Mouse (Mus musculus): Measurements from ENCODE around the gene Capn10. TPM values are rescaled to one million over a fixed set of nuclear protein-coding genes. Genes with fewer than 3 reads are reported as not detected.
"Not testable (repeated sequence)": the region's sequence is repeated elsewhere in the genome, so short reads cannot be mapped to it uniquely, and the experiment has no call there.

Capn10 gene
- polyA plus RNA-seq, 1 experiment: 64.1 TPM

DNA sequence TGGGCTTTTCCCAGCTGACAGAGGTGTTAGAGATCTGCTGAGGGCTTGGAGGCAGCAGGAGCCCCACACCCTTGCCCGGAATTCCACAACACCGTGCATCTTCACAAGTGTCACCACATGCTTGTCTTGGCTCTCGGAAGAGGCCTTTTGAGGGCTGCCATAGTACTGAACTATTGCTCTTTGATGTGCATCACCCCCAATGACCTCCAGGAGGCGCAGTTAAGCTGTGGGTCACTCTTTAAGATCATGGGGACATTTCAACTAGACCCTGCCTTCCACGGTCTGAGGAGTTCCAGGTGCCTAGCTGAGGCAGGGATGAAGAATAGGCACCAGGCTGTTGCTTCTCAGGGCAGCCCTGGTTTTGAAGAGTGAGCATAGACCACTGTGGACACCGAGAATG lies 15.2 kb downstream of the Capn10 start:
- DNase-seq (ENCODE audit: low read depth): no peak
- TF ChIP-seq CTCF (IDR thresholded peaks at IDR 0.05; ENCODE audit: borderline replicate concordance, extremely low read depth, insufficient read depth, insufficient read length) (peak; percentile 41; the same call in 1 of the 2 replicates), POLR2A (IDR thresholded peaks at IDR 0.05; ENCODE audit: borderline replicate concordance, extremely low read depth, insufficient read depth, insufficient read length, poor library complexity, severe bottlenecking) (no peak)

DNA sequence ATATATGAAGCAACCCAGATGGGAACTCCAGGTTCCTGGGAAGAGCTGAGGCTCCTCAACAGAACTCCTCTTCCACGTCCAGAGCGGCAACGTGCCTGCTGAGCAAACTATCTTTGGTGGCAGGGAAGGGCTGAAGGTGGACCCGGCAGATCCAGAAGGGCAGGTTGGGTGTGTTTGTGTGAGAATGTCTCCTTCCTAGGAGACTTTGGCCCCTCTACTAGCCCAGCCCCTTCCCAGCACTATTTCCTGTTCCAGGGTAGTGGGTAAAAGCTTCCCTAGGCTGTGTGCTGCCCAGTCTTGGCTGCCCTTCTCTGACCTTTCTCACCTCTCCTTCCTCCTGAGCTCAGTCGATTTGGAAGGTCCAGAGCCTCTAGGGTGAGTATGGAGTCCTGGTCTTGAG lies 16.4 kb downstream of the Capn10 start, which contains the start of gene Gpr35:
Gene Gpr35, plus strand, starts transcription at position 259 of the 400 bp plus-strand sequence.
- no peak for DNase-seq (ENCODE audit: low read depth)
- TF ChIP-seq CTCF (IDR thresholded peaks at IDR 0.05; ENCODE audit: borderline replicate concordance, extremely low read depth, insufficient read depth, insufficient read length) (no peak), POLR2A (IDR thresholded peaks at IDR 0.05; ENCODE audit: borderline replicate concordance, extremely low read depth, insufficient read depth, insufficient read length, poor library complexity, severe bottlenecking) (no peak)

DNA sequence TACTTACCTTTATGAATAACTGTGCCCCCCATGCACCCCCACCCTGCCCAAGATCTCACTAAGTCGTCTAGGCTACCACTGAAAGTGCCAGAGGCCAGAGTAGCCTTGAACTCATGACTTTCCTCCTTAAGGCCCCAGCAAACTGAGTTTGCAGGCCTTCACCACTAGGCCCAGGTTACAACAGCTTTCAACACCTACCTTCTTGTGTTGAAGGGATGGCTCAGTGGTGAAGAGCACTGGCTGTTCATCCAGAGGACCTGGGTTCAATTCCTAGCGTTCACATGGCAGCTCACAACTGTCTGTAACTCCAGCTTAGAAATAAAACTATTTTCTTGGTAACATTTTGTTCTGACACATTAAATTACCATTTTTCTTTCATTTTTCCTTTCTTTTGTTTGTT lies 19.5 kb downstream of the Capn10 start:
- no peak for DNase-seq (ENCODE audit: low read depth)
- TF ChIP-seq POLR2A (IDR thresholded peaks at IDR 0.05; ENCODE audit: borderline replicate concordance, extremely low read depth, insufficient read depth, insufficient read length, poor library complexity, severe bottlenecking): no peak
- TF ChIP-seq CTCF (IDR thresholded peaks at IDR 0.05; ENCODE audit: borderline replicate concordance, extremely low read depth, insufficient read depth, insufficient read length): no peak

DNA sequence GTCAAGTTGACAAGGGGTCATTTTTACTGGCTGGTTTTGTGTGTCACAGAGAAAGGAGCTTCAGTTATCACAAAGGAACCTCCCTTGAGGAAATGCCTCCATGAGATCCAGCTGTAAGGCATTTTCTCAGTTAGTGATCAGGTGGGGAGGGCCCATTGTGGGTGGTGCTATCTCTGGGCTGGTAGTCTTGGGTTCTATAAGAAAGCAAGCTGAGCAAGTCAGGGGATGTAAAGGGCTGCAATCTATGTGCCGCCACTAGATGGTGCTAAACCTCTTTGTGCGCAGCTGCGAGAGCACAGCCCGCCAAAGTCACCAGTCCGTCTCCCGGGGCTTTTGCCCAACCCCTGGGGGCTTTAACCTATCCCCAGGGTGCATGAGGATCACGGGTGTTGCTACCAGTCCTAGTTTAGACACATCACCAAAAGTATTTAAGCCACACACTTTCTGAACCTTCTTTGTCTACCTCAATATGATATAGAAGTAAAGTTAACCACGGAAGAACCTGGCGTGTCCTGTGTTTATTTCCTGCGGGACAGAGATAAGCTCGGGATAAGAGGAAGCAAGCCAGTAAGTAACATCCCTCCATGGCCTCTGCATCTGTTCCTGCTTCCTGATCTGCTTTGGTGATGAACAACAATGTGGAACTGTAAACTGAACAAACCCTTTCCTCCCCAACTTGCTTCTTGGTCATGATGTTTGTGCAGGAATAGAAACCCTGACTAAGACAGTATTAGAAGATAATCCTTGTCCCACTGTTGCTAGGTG lies 22.6 kb downstream of the Capn10 start:
- DNase-seq (ENCODE audit: low read depth): not testable (repeated sequence)

DNA sequence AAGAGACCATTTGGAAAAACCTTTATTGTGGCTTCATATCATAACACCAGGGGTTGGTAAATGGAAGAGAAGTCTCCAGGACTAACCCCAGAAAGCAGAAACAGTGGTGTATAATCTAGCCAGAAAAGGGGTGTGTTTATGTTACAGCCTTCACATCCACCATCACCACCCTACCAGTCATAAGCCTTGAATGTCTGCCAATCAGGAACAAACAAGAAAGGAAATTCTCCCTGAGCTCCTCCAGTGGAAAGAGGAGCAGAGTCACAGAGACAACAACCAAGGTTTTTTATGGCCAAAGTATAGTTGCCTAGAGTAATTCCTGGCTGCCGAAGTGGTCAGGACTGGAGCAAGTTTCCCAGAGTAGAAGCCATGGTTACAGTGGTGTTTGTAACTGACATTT lies 24.8 kb downstream of the Capn10 start:
- DNase-seq (ENCODE audit: low read depth): no peak
- TF ChIP-seq CTCF (IDR thresholded peaks at IDR 0.05; ENCODE audit: borderline replicate concordance, extremely low read depth, insufficient read depth, insufficient read length) (no peak), POLR2A (IDR thresholded peaks at IDR 0.05; ENCODE audit: borderline replicate concordance, extremely low read depth, insufficient read depth, insufficient read length, poor library complexity, severe bottlenecking) (no peak)

- not testable (repeated sequence) for DNase-seq (ENCODE audit: low read depth)
Observed at GRCm38 (mm10) chr1:92970791-92971190, 36.6 kb downstream of the Capn10 start.

GRCm38 (mm10) chr1:92971879-92972795 lies 38.0 kb downstream of the Capn10 start:
- no peak for DNase-seq (ENCODE audit: low read depth)
- no peak for TF ChIP-seq POLR2A (IDR thresholded peaks at IDR 0.05; ENCODE audit: borderline replicate concordance, extremely low read depth, insufficient read depth, insufficient read length, poor library complexity, severe bottlenecking)
- no peak for TF ChIP-seq CTCF (IDR thresholded peaks at IDR 0.05; ENCODE audit: borderline replicate concordance, extremely low read depth, insufficient read depth, insufficient read length)

DNA sequence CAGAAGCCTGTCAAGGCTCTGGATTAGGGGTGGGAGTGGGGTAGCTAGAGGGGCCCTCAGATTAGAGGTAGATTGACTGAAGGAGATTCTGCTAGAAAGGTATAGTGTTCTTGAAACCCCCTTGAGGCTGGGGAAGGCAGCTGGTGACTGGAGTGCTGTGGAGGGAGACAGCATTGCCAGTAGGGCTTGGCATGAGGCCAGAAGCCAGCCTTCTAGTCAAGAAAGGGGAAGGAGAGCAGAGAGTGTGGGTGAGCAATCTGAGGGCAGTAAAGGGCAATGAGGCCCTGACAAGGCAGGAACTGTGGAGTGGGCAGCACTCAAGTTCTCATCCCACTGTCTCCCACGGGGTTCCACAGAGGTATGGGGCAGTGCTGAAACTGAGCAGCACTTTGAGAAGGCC lies 38.7 kb downstream of the Capn10 start:
- peak; percentile 66 for DNase-seq (ENCODE audit: low read depth)

DNA sequence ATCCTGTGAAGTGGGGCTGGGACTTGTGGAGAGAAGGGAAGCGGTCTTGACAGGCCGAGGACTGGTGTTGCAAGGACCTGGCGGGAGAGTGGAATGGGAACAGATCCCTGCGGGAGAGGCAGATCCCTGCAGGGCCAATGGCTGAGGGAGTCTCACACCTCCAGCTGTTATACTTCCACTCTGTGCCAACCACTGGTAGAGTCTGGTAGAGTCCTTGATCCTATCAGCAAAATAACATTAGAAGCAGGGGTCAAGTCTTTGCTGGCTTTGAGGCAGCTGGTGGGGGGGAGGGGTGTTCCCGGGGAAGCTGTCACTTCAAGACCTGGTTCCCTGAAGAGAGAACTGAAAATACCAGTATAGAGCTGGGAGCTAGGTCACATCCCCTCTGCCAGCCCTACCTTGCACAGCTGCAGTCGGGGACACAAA lies 42.0 kb downstream of the Capn10 start:
- no peak for DNase-seq (ENCODE audit: low read depth)

More for the DNA sequence above, 38.7 kb downstream of the Capn10 start:
- TF ChIP-seq CTCF (IDR thresholded peaks at IDR 0.05; ENCODE audit: borderline replicate concordance, extremely low read depth, insufficient read depth, insufficient read length): no peak
- TF ChIP-seq POLR2A (IDR thresholded peaks at IDR 0.05; ENCODE audit: borderline replicate concordance, extremely low read depth, insufficient read depth, insufficient read length, poor library complexity, severe bottlenecking): no peak

DNA sequence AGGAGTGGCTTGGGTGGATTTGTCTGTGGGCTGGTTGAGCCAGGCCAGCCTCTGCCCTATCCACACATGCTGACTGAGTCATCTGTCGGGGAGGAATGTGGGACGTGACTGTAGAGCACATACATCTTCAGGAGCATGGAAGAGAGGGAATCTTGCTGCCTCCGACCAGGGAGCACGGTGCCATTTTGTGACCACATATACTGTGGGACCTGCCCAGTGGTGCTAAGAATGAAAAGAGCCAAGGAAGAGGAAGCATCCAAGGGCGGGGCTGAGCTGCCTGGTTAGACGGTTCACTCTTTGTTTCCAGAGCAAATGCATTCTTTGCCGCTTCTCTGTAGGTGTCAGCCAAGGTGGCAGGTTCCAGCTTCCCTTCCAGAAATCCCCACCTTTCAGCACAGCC lies 44.5 kb downstream of the Capn10 start:
- TF ChIP-seq CTCF (IDR thresholded peaks at IDR 0.05; ENCODE audit: borderline replicate concordance, extremely low read depth, insufficient read depth, insufficient read length) (no peak), POLR2A (IDR thresholded peaks at IDR 0.05; ENCODE audit: borderline replicate concordance, extremely low read depth, insufficient read depth, insufficient read length, poor library complexity, severe bottlenecking) (no peak)

More for the DNA sequence above, 42.0 kb downstream of the Capn10 start:
- no peak for TF ChIP-seq CTCF (IDR thresholded peaks at IDR 0.05; ENCODE audit: borderline replicate concordance, extremely low read depth, insufficient read depth, insufficient read length)

DNA sequence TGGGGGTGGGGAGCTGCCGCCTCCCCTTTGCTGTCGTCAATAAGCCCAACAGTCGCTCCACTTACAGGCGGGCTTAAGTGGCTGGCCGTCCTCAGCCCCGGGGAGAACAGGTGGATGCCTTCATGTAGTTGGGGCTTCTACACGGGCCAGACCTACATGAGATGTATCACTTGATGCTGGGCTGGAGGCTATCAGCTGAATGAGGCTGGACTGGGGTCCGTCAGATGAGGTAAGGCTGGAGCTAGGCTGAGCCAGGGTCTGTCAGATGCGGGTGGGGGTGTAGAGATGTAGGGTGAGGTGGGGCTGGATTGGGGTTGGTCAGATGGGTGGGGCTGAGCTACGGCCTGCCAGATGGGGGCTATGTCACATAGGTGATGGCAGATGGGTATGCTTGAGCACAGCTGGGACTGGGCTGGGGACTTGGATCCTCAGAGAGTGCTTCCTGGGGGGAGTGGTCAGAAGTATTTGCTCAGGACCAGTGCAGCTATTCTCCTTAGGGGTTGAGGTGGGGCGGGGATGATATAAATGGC lies 45.0 kb downstream of the Capn10 start:
- no peak for DNase-seq (ENCODE audit: low read depth)
- no peak for TF ChIP-seq CTCF (IDR thresholded peaks at IDR 0.05; ENCODE audit: borderline replicate concordance, extremely low read depth, insufficient read depth, insufficient read length)
- no peak for TF ChIP-seq POLR2A (IDR thresholded peaks at IDR 0.05; ENCODE audit: borderline replicate concordance, extremely low read depth, insufficient read depth, insufficient read length, poor library complexity, severe bottlenecking)

More for the DNA sequence above, 44.5 kb downstream of the Capn10 start:
- DNase-seq (ENCODE audit: low read depth): no peak

Measured in brain, embryonic 14.5 days (tissue).